13 mouse cellular contexts compared by ENCODE assay signal in the genomic region with DNA sequence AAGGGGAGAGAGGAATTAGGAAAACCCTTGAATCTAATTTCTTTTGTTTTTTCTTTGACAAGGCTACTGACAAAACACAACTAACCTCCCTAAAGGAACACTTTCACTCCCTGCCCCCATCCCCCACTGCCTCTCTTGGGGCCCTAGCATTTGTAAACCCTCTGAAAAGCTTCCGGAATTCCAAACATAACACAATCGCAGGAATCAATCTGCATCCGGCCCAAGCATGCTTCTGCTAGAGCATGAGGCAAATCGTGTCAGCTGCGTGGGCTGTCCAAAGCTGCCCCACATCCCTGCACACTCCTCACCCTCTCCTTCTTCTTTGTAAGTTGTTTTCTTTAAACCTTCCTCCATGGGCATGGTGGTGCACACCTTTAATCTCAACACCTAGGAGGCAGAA. TPM values are rescaled to one million over a fixed set of nuclear protein-coding genes. Genes with fewer than 3 reads are reported as not detected.
DNase-seq lines count a peak whose midpoint lies in the region; ATAC-seq and TF ChIP-seq lines count a peak whose summit lies in the region.
"Had no signal": no experiment of that assay in that cellular context is flagged by ENCODE, and none has a peak within 500 bp of the region (broad histone marks: within the 10 kb centered on the region; RNA-seq: fewer than 3 reads in every experiment).

No protein-coding gene starts in this region.

- TF ChIP-seq CTCF in lung, adult 2 months (IDR thresholded peaks at IDR 0.05; ENCODE audit: insufficient read depth, low read length) = no peak

- peaks cover 2% of the 10 kb centered on the region; the same call in 1 of the 2 replicates for H3K4me1 ChIP-seq in lung, adult 2 months (ENCODE audit: control insufficient read depth, insufficient read depth, low read length)
- peaks cover 9% of the 10 kb centered on the region; the same call in 1 of the 2 replicates for H3K4me1 ChIP-seq in heart, embryonic 12.5 days (replicated peaks)
- H3K4me1 ChIP-seq in stomach, embryonic 15.5 days = 0 out of 2 replicates have a peak, but pooled peaks cover 3% of the 10 kb centered on the region

- 30% methylated on average over 5 of the region's 5 CpGs for WGBS in lung, adult 2 months
- 21% methylated on average over 5 of the region's 5 CpGs for WGBS in heart, embryonic 12.5 days
- WGBS in stomach, embryonic 15.5 days = 21% methylated on average over 5 of the region's 5 CpGs

- H3K36me3 ChIP-seq in heart, embryonic 12.5 days = no peaks in the 10 kb centered on the region
- H3K36me3 ChIP-seq in stomach, embryonic 15.5 days = no peaks in the 10 kb centered on the region
- H3K36me3 ChIP-seq: heart, embryonic 13.5 days had no signal

- peak; percentile 28 to 66 for DNase-seq in lung, adult 18-20 months
- no peak for DNase-seq in lung, adult 2 months
- DNase-seq in kidney, postnatal 14 days = peak; percentile 71
- no peak for DNase-seq in testis, postnatal 10 days (ENCODE audit: low spot score)
- DNase-seq in c-Kit-positive CD71-positive TER-119-positive erythroid progenitor cells, embryonic 14.5 days (ENCODE audit: low spot score) = no peak
- no peak for DNase-seq in spleen, postnatal 14 days (ENCODE audit: low spot score in 2 of 2)
- DNase-seq: adrenal gland, postnatal 14 days; cerebellum, adult 9-10 months; layer of hippocampus, adult 9-11 months; thymus, postnatal 36 days had no signal

- H3K9ac ChIP-seq in heart, embryonic 12.5 days = no peak overlapping the region
- no peak overlapping the region for H3K9ac ChIP-seq in stomach, embryonic 15.5 days
- H3K9ac ChIP-seq: heart, embryonic 13.5 days had no signal

- H3K9me3 ChIP-seq in heart, embryonic 12.5 days (replicated peaks) = peaks cover 8% of the 10 kb centered on the region
- no peaks in the 10 kb centered on the region for H3K9me3 ChIP-seq in stomach, embryonic 15.5 days

- ATAC-seq in heart, embryonic 12.5 days (ENCODE audit: insufficient number of reproducible peaks, low FRiP score) = no peak
- ATAC-seq in stomach, embryonic 15.5 days (ENCODE audit: insufficient read depth, low FRiP score, low read depth) = no peak

- H3K4me2 ChIP-seq in heart, embryonic 12.5 days = 0 out of 2 replicates have a peak overlapping the region, but pooled peaks have one; percentile 3
- no peak overlapping the region for H3K4me2 ChIP-seq in stomach, embryonic 15.5 days
- H3K4me2 ChIP-seq: heart, embryonic 13.5 days had no signal

- no peak overlapping the region for H3K4me3 ChIP-seq in lung, adult 2 months (replicated peaks; ENCODE audit: extremely low read depth, low read depth, low read length)
- H3K4me3 ChIP-seq in heart, embryonic 12.5 days = no peak overlapping the region
- no peak overlapping the region for H3K4me3 ChIP-seq in stomach, embryonic 15.5 days (replicated peaks)
- H3K4me3 ChIP-seq: heart, embryonic 13.5 days had no signal

- H3K27ac ChIP-seq in heart, embryonic 12.5 days (ENCODE audit: poor library complexity, severe bottlenecking) = no peak overlapping the region
- peak overlapping the region; percentile 57 for H3K27ac ChIP-seq in stomach, embryonic 15.5 days
- H3K27ac ChIP-seq: heart, embryonic 13.5 days had no signal

- no peak for TF ChIP-seq POLR2A in lung, adult 2 months (IDR thresholded peaks at IDR 0.05; ENCODE audit: borderline replicate concordance, extremely low read depth, low read depth, low read length)

- H3K27me3 ChIP-seq in heart, embryonic 12.5 days (replicated peaks) = no peaks in the 10 kb centered on the region
- no peaks in the 10 kb centered on the region for H3K27me3 ChIP-seq in stomach, embryonic 15.5 days (replicated peaks)
- H3K27me3 ChIP-seq: heart, embryonic 13.5 days had no signal

RNA-seq across cellular contexts. Expression of a gene that starts 4.9 kb away (rescaled TPM):
- 2.9 and 3.1 TPM in 2 replicates for polyA plus RNA-seq in lung, adult 2 months (2012; rRNA removed)
- polyA plus RNA-seq in heart, embryonic 12.5 days (2016; fragmentation: Nextera tagmentation; extraction: Ambion mirVana) = 1.0 and 1.8 TPM in 2 replicates
- 11.6 and 15.6 TPM in 2 replicates for polyA plus RNA-seq in stomach, embryonic 15.5 days (2015; fragmentation: Nextera tagmentation; extraction: Ambion mirVana)

Comparison
In these comparisons a context has a peak if more than half of its experiments do, and no peak if none do; other contexts are left out.
1. DNase-seq: peak in lung, adult 18-20 months (2 of 2) and kidney, postnatal 14 days (single experiment); none in lung, adult 2 months (single experiment), testis, postnatal 10 days (single experiment), c-Kit-positive CD71-positive TER-119-positive erythroid progenitor cells, embryonic 14.5 days (single experiment) and spleen, postnatal 14 days (0 of 2).